Mouse (Mus musculus) erythroblast, embryonic 14.5 days (primary cell): ENCODE results near the gene Colca2.

Experiments
- GATA1 ChIP-seq: IDR thresholded peaks from 2 replicates; pipeline ENCODE4 v1.6.1; 2012; ENCODE audit warnings: low read length, inconsistent platforms, mixed read lengths
- TAL1 ChIP-seq: IDR thresholded peaks from 3 replicates; pipeline ENCODE4 v1.6.1; 2012; ENCODE audit warnings: low read length, inconsistent platforms, mixed read lengths

- TF ChIP-seq GATA1 (no peak), TAL1 (no peak)
Measured at GRCm38 (mm10) chr9:51278500-51279381, at the start of gene Colca2.
